Mouse (Mus musculus) adipocyte (in vitro differentiated cells): ENCODE measurements around the gene Sat1.

Source experiments
- DNase-seq: peaks from one replicate; pipeline ENCODE4 v3.0.0-alpha.2; 2016; ENCODE audit warnings: low spot score

The Sat1 gene

DNA sequence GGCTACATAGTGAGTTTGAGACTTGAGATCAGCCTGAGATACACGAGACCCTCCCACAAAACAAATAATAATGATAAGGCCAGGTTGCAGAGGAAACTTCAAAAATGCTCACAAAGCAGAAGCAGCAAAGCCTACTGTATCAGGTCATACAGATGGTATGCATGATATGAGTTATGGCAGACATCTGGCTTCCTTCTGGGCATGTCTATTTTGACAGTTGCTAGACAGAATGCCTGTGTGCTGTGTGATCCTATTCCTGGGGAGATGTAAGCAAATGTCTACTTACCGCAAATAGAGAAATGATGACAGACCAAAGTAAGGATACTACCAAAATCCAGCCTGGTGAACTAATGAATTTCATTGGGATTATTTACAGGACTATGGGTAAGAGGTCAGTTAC lies 49.9 kb downstream of the Sat1 start:
- no peak for DNase-seq

DNA sequence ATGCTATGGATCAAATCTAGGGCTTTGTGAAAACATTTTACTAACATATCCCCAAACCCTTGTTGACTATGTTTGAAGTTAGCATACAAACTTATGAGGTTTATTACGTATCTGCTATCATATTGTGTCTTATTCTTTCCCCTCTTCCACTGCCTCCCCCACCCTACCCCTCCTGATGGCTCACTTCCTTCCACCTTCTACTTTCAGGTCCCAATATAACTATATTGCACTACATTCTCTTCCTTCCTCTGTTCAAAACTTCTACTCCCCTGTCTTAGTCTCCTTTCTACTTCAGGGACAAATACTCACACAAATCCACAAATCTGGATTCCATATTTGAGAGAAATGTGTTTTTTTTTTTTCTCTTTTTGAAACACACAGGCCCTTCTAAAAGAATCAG lies 52.7 kb downstream of the Sat1 start:
- no peak for DNase-seq
